Mouse (Mus musculus) kidney, postnatal 4 days (tissue): Measurements from ENCODE around the gene Prrc2a.
A peak's percentile ranks its signal among the peaks of the same experiment; 100 is the strongest.
"Not testable (repeated sequence)": the region's sequence is repeated elsewhere in the genome, so short reads cannot be mapped to it uniquely, and the experiment has no call there.

Experiments
- DNase-seq, 2 experiments: peaks; one replicate each; pipeline ENCODE4 v3.0.0; 2021; ENCODE audit warnings: mixed read lengths in 2 of 2

Prrc2a gene

GRCm38 (mm10) chr17:35131500-35132173 lies 33.1 kb downstream of the Prrc2a start, which contains the start of gene Apom:
Gene Apom, minus strand, starts transcription at chr17:35132050.
- peak in 1 of 2 experiments; percentile 48 for DNase-seq

- DNase-seq, result no peak
These were observed 33.7 kb downstream of the Prrc2a start for GRCm38 (mm10) chr17:35131038-35131437.

- no peak for DNase-seq
These were observed 35.7 kb downstream of the Prrc2a start for GRCm38 (mm10) chr17:35128996-35129395.

GRCm38 (mm10) chr17:35127017-35127416 lies 37.7 kb downstream of the Prrc2a start:
- DNase-seq, result no peak

GRCm38 (mm10) chr17:35126206-35126611 lies 38.5 kb downstream of the Prrc2a start, which contains the start of gene D17H6S53E:
Gene D17H6S53E, plus strand, starts transcription at chr17:35126373.
- DNase-seq, result peak; percentile 81 to 88

- no peak for DNase-seq
These were observed 39.1 kb downstream of the Prrc2a start for GRCm38 (mm10) chr17:35125578-35125977.

- DNase-seq, result no peak
These were observed 39.6 kb downstream of the Prrc2a start for GRCm38 (mm10) chr17:35125081-35125480.

GRCm38 (mm10) chr17:35124261-35124896 lies 40.3 kb downstream of the Prrc2a start:
- not testable (repeated sequence) for DNase-seq

GRCm38 (mm10) chr17:35123287-35123686 lies 41.4 kb downstream of the Prrc2a start:
- DNase-seq, result not testable (repeated sequence)

- DNase-seq, result peak; percentile 74 to 80
These were observed 42.8 kb downstream of the Prrc2a start, which contains the start of gene Csnk2b for GRCm38 (mm10) chr17:35121871-35122303. Gene Csnk2b, minus strand, starts transcription at chr17:35122053.

- DNase-seq, result peak; percentile 98 to 99
These were observed 43.4 kb downstream of the Prrc2a start, which contains the start of gene Gpank1 for GRCm38 (mm10) chr17:35121143-35121799. Gene Gpank1, plus strand, starts transcription at chr17:35121455.

GRCm38 (mm10) chr17:35120745-35121142 lies 44.0 kb downstream of the Prrc2a start:
- peak in 1 of 2 experiments; percentile 60 for DNase-seq

- DNase-seq, result peak; percentile 57 to 66
These were observed 49.4 kb downstream of the Prrc2a start, which contains the start of gene Ly6g5b for GRCm38 (mm10) chr17:35115046-35116019. Gene Ly6g5b, minus strand, starts transcription at chr17:35115428.

GRCm38 (mm10) chr17:35111774-35112173 lies 52.9 kb downstream of the Prrc2a start:
- no peak for DNase-seq

- DNase-seq, result no peak
These were observed 56.6 kb downstream of the Prrc2a start, which contains the start of gene Ly6g5c for GRCm38 (mm10) chr17:35108097-35108496. Gene Ly6g5c, plus strand, starts transcription at chr17:35108279.

- DNase-seq, result no peak
These were observed 58.2 kb downstream of the Prrc2a start for GRCm38 (mm10) chr17:35106522-35106921.

GRCm38 (mm10) chr17:35105740-35106389 lies 58.8 kb downstream of the Prrc2a start:
- DNase-seq, result peak; percentile 69 to 82

GRCm38 (mm10) chr17:35104754-35105153 lies 59.9 kb downstream of the Prrc2a start:
- DNase-seq, result no peak

GRCm38 (mm10) chr17:35104079-35104478 lies 60.6 kb downstream of the Prrc2a start:
- no peak for DNase-seq

GRCm38 (mm10) chr17:35103221-35103690 lies 61.4 kb downstream of the Prrc2a start:
- peak; percentile 52 to 68 for DNase-seq

GRCm38 (mm10) chr17:35102299-35102698 lies 62.4 kb downstream of the Prrc2a start:
- no peak for DNase-seq
